In the genomic region with DNA sequence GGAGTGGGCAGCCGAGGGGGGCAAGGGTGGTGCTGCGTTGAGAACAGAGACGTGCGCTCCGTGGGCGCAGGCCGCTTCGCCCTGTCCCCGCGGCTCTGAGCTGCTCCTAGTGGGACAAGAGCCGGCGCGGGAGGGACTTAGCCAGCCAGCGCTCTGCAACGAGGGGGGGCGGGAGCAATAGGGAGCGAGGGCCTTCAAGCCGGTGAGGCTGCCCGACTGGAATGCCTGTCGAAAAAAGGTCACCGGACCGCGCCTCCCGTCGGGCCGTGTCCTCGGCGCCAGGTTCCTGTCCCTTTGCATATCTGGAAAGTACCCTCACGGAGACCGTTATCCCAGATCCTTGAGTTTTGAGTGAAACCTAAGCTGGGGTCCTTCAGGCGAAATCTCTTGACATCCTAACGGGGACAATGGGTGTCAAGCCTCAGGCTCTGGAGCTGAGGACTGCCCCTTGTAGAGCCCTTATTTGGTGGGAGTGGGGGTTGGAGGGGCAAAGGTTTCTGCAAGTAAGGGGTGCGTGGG, we compare ENCODE assay signal across 8 mouse cellular contexts. TPM values are rescaled to one million over a fixed set of nuclear protein-coding genes. Genes with fewer than 3 reads are reported as not detected.
DNase-seq lines count a peak whose midpoint lies in the region; ATAC-seq and TF ChIP-seq lines count a peak whose summit lies in the region.

Gene Caprin1, minus strand, starts transcription at position 159 of the 519 bp plus-strand sequence.

- TF ChIP-seq CTCF in lung, adult 2 months (IDR thresholded peaks at IDR 0.05; ENCODE audit: insufficient read depth, low read length), result no peak

- peak; percentile 83 for DNase-seq in ES-E14 (ENCODE audit: low read depth, low spot score)
- peak; percentile 95 for DNase-seq in cerebellum, adult 11-12 months
- peak; percentile 88 for DNase-seq in heart, postnatal 25 days (ENCODE audit: low spot score)
- DNase-seq in layer of hippocampus, adult 18-20 months (ENCODE audit: low spot score in 2 of 2), result peak; percentile 93 to 96
- peak; percentile 95 for DNase-seq in lung, adult 2 months
- peak; percentile 85 to 88 for DNase-seq in thymus, adult 18-20 months

- in situ Hi-C loops in ES-E14 (cut with MboI; ENCODE audit: low sequenced_read_pairs in 2 of 2, unreplicated experiment in 2 of 2), result no loop called here

- intact Hi-C loops in heart, postnatal 25 days (cut with DNase I), result loop anchor here (1.0 to 10.0 kb wide), 3 partner anchors 36 to 697 kb away; partner anchors contain the start of genes Hipk3 and Nat10

- H3K9ac ChIP-seq in ES-E14 (ENCODE audit: insufficient read depth, low read depth, low read length, poor library complexity, severe bottlenecking), result peak within 1 kb of the TSS; percentile 99
- H3K9ac ChIP-seq in forebrain, embryonic 15.5 days (replicated peaks), result peak within 1 kb of the TSS; percentile 85

- H3K9me3 ChIP-seq in ES-E14 (ENCODE audit: control insufficient read depth, insufficient read depth, low read depth, low read length), result no peaks in the 10 kb centered on the region
- H3K9me3 ChIP-seq in forebrain, embryonic 15.5 days, result no peaks in the 10 kb centered on the region

- peak within 1 kb of the TSS; percentile 69 for H3K4me2 ChIP-seq in forebrain, embryonic 15.5 days (replicated peaks)

- under 1% methylated on average over 30 of the region's 33 CpGs for WGBS in forebrain, embryonic 15.5 days
- WGBS in lung, adult 2 months, result under 1% methylated on average over 33 of the region's 33 CpGs

- H3K4me3 ChIP-seq in ES-E14 (ENCODE audit: insufficient read depth in 1 of 2, low read depth in 1 of 2, low read length in 2 of 2, poor library complexity in 1 of 2, severe bottlenecking in 1 of 2), result peak within 1 kb of the TSS; percentile 83 to 94
- H3K4me3 ChIP-seq in forebrain, embryonic 15.5 days, result peak within 1 kb of the TSS; percentile 97
- H3K4me3 ChIP-seq in lung, adult 2 months (replicated peaks; ENCODE audit: extremely low read depth, low read depth, low read length), result peak within 1 kb of the TSS; percentile 98

- peak; percentile 94 for ATAC-seq in forebrain, embryonic 15.5 days (replicated peaks)
- ATAC-seq in neutrophil, adult 5-6 weeks (ENCODE audit: extremely low read depth, insufficient number of reproducible peaks, low FRiP score, poor library complexity, severe bottlenecking), result peak; percentile 69

- peak; percentile 94 for TF ChIP-seq POLR2A in lung, adult 2 months (IDR thresholded peaks at IDR 0.05; ENCODE audit: borderline replicate concordance, extremely low read depth, low read depth, low read length)

- H3K27me3 ChIP-seq in forebrain, embryonic 15.5 days, result no peaks in the 10 kb centered on the region

- H3K27ac ChIP-seq in ES-E14 (ENCODE audit: insufficient read depth, low read depth, low read length, poor library complexity, severe bottlenecking), result peak within 1 kb of the TSS; percentile 97
- peak within 1 kb of the TSS; percentile 100 for H3K27ac ChIP-seq in forebrain, embryonic 15.5 days (replicated peaks)

- peaks cover 9% of the 10 kb centered on the region for H3K36me3 ChIP-seq in ES-E14 (ENCODE audit: control insufficient read depth, insufficient read depth, low read length, poor library complexity, severe bottlenecking)
- H3K36me3 ChIP-seq in forebrain, embryonic 15.5 days, result peaks cover 11% of the 10 kb centered on the region; the same call in 1 of the 2 replicates

- H3K4me1 ChIP-seq in ES-E14 (ENCODE audit: control insufficient read depth in 2 of 2, insufficient read depth in 2 of 2, low read length in 2 of 2, poor library complexity in 1 of 2), result peaks cover 0 to 11% of the 10 kb centered on the region in 2 experiments; a peak in 1 of 4 replicates
- peaks cover 34% of the 10 kb centered on the region for H3K4me1 ChIP-seq in forebrain, embryonic 15.5 days
- H3K4me1 ChIP-seq in lung, adult 2 months (ENCODE audit: control insufficient read depth, insufficient read depth, low read length), result no peaks in the 10 kb centered on the region

TF ChIP-seq in ES-E14, 5 proteins besides CTCF, POLR2A, EP300 and RAD21:
- no peak for TF ChIP-seq MAFK (IDR thresholded peaks at IDR 0.05; ENCODE audit: insufficient read depth, low read depth, low read length)
- TF ChIP-seq HCFC1 (IDR thresholded peaks at IDR 0.05; ENCODE audit: borderline replicate concordance, insufficient read depth, low read length), result peak; percentile 62; the same call in 1 of the 2 replicates

RNA-seq across cellular contexts. Expression of gene Caprin1, which starts in this region (rescaled TPM):
- total RNA-seq in ES-E14 (2012; rRNA removed), result 398 and 416 TPM in 2 replicates
- 450 and 468 TPM in 2 replicates for polyA plus RNA-seq in forebrain, embryonic 15.5 days (2015; fragmentation: Nextera tagmentation; extraction: Ambion mirVana)
- 100 to 1,000 TPM; 197 to 217 TPM for total RNA-seq in heart, postnatal 25 days (2021)
- 100 to 1,000 TPM; 308 to 313 TPM for total RNA-seq in layer of hippocampus, adult 18-20 months (2021)
- 81.6 and 92.2 TPM in 2 replicates for polyA plus RNA-seq in lung, adult 2 months (2012; rRNA removed)
- 215 and 226 TPM in 2 replicates for total RNA-seq in neutrophil, adult 5-6 weeks (2017)

Comparison
In these comparisons a context has a peak if more than half of its experiments do, and no peak if none do; other contexts are left out.
1. Peak in every context shown above with its lines: DNase-seq, ATAC-seq, H3K4me3 ChIP-seq and H3K27ac ChIP-seq.